Comparison of ENCODE assay signal across 26 mouse cellular contexts in genomic region chr1:148392673-148393072, GRCm38 (mm10).
DNase-seq lines count a peak whose midpoint lies in the region; ATAC-seq and TF ChIP-seq lines count a peak whose summit lies in the region.
"Had no signal": no experiment of that assay in that cellular context is flagged by ENCODE, and none has a peak within 500 bp of the region (broad histone marks: within the 10 kb centered on the region; RNA-seq: fewer than 3 reads in every experiment).

No protein-coding gene starts in this region.

- H3K4me3 ChIP-seq in forebrain, postnatal 0 days (ENCODE audit: low read depth, low read length): no peak overlapping the region
- H3K4me3 ChIP-seq in embryonic facial prominence, embryonic 10.5 days: no peak overlapping the region
- H3K4me3 ChIP-seq: heart, embryonic 12.5 days; hindbrain, embryonic 10.5 days; layer of hippocampus, adult 2 months; limb, embryonic 12.5 days; liver, embryonic 12.5 days; neural tube, embryonic 15.5 days had no signal

- no peaks in the 10 kb centered on the region for H3K27me3 ChIP-seq in forebrain, postnatal 0 days (ENCODE audit: insufficient read depth, low read length)
- no peaks in the 10 kb centered on the region for H3K27me3 ChIP-seq in embryonic facial prominence, embryonic 10.5 days (replicated peaks; ENCODE audit: low read depth, poor library complexity, severe bottlenecking)
- H3K27me3 ChIP-seq: heart, embryonic 12.5 days; limb, embryonic 12.5 days; liver, embryonic 12.5 days; neural tube, embryonic 15.5 days had no signal

- peak; percentile 52 to 73 for DNase-seq in cerebellum, postnatal 14 days
- no peak for DNase-seq in cerebellum, adult 9-11 months
- peak; percentile 38 for DNase-seq in left cerebral cortex, postnatal 4 days
- DNase-seq in left cerebral cortex, adult 8-10 months (ENCODE audit: low spot score in 2 of 2): no peak
- DNase-seq in brain, adult 2 months (ENCODE audit: low read depth, low spot score): peak; percentile 10
- peak; percentile 26 for DNase-seq in forebrain, postnatal 0 days
- no peak for DNase-seq in embryonic facial prominence, embryonic 10.5 days (ENCODE audit: low spot score)
- DNase-seq: adrenal gland, postnatal 25 days; embryo, embryonic 11 days; gastrocnemius, postnatal 25 days; heart, adult 18-20 months; heart, postnatal 10 days; kidney, postnatal 25 days; lung, adult 18-20 months; lung, postnatal 10 days; right cerebral cortex, postnatal 14 days; thymus, adult 2 months had no signal

- peak; percentile 56; the same call in 1 of the 2 replicates for ATAC-seq in forebrain, postnatal 0 days
- ATAC-seq: CD4-positive, CD25-positive, alpha-beta regulatory T cell, adult 4 months; intestine, postnatal 0 days; liver, embryonic 12.5 days had no signal

- H3K9ac ChIP-seq in forebrain, postnatal 0 days: no peak overlapping the region
- H3K9ac ChIP-seq: heart, embryonic 12.5 days; limb, embryonic 12.5 days; liver, embryonic 12.5 days; neural tube, embryonic 15.5 days had no signal

- TF ChIP-seq CTCF in forebrain, postnatal 0 days (IDR thresholded peaks at IDR 0.05; ENCODE audit: low read depth): no peak

- H3K36me3 ChIP-seq in forebrain, postnatal 0 days (ENCODE audit: insufficient read depth): no peaks in the 10 kb centered on the region
- no peaks in the 10 kb centered on the region for H3K36me3 ChIP-seq in embryonic facial prominence, embryonic 10.5 days (replicated peaks)
- H3K36me3 ChIP-seq: heart, embryonic 12.5 days; hindbrain, embryonic 10.5 days; limb, embryonic 12.5 days; liver, embryonic 12.5 days; neural tube, embryonic 15.5 days had no signal

- 13% methylated on average over 3 of the region's 3 CpGs for WGBS in forebrain, postnatal 0 days
- WGBS in embryonic facial prominence, embryonic 10.5 days: 81% methylated on average over 3 of the region's 3 CpGs

- no peaks in the 10 kb centered on the region for H3K4me1 ChIP-seq in forebrain, postnatal 0 days (ENCODE audit: insufficient read depth)
- H3K4me1 ChIP-seq in embryonic facial prominence, embryonic 10.5 days: no peaks in the 10 kb centered on the region
- H3K4me1 ChIP-seq: heart, embryonic 12.5 days; hindbrain, embryonic 10.5 days; limb, embryonic 12.5 days; liver, embryonic 12.5 days; neural tube, embryonic 15.5 days had no signal

- no peak overlapping the region for H3K4me2 ChIP-seq in forebrain, postnatal 0 days (ENCODE audit: low read depth)
- H3K4me2 ChIP-seq: heart, embryonic 12.5 days; limb, embryonic 12.5 days; liver, embryonic 12.5 days; neural tube, embryonic 15.5 days had no signal

- intact Hi-C loops in left cerebral cortex, postnatal 4 days (cut with DNase I): no loop called here

- H3K27ac ChIP-seq in forebrain, postnatal 0 days (ENCODE audit: low read depth, low read length): no peak overlapping the region
- no peak overlapping the region for H3K27ac ChIP-seq in embryonic facial prominence, embryonic 10.5 days (replicated peaks)
- H3K27ac ChIP-seq: hindbrain, embryonic 10.5 days; layer of hippocampus, adult 2 months; limb, embryonic 12.5 days; liver, embryonic 12.5 days; neural tube, embryonic 15.5 days; stomach, postnatal 0 days had no signal

- H3K9me3 ChIP-seq in forebrain, postnatal 0 days (ENCODE audit: low read length): no peaks in the 10 kb centered on the region
- H3K9me3 ChIP-seq in embryonic facial prominence, embryonic 10.5 days: no peaks in the 10 kb centered on the region
- H3K9me3 ChIP-seq: heart, embryonic 12.5 days; hindbrain, embryonic 10.5 days; limb, embryonic 12.5 days; liver, embryonic 12.5 days; neural tube, embryonic 15.5 days had no signal

Comparison
In these comparisons a context has a peak if more than half of its experiments do, and no peak if none do; other contexts are left out.
1. DNase-seq: peak in cerebellum, postnatal 14 days (2 of 2), left cerebral cortex, postnatal 4 days (single experiment), brain, adult 2 months (single experiment) and forebrain, postnatal 0 days (single experiment); none in cerebellum, adult 9-11 months (single experiment), left cerebral cortex, adult 8-10 months (0 of 2) and embryonic facial prominence, embryonic 10.5 days (single experiment).